Mouse (Mus musculus): ENCODE measurements around the gene Tm2d1.
"Not testable (repeated sequence)": the region's sequence is repeated elsewhere in the genome, so short reads cannot be mapped to it uniquely, and the experiment has no call there.

Tm2d1 gene

DNA sequence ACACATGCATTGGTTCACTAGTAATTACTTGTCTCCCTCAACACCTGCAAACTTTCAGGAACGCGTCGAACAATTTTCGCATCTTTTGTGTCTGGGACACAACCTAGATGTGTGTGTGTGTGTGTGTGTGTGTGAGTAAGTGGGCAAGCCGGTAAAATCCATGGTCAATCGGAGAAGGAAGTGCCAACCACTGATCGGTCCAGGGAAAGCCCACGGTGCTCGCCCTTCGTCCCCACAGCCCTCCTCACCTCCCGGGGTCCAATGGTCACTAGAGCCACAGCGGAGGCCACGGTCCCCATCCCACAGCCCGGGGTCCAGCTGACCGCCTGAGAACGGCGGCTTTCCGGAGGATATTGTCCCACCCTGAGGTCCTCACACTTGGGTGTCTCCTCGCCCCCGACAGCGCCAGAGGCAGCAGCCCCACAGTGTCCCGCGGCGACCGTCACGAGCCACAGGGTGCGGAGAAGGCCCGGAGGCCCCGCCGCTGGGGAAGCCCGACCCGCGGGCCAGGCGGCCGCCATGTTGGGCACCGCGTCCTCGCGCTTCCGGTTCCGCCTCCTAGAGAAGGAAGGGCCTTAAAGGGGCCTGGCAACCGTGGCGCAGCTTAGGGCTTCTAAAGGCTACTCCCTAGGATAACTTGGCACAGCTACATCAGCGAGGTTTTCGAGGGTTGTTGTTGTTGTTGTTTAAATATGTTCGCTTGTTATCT lies at the start of gene Tm2d1:
TSS of gene Tm2d1 (minus strand) at position 591 of the 709 bp plus-strand sequence.
- DNase-seq: peak; percentile 87 to 92

DNA sequence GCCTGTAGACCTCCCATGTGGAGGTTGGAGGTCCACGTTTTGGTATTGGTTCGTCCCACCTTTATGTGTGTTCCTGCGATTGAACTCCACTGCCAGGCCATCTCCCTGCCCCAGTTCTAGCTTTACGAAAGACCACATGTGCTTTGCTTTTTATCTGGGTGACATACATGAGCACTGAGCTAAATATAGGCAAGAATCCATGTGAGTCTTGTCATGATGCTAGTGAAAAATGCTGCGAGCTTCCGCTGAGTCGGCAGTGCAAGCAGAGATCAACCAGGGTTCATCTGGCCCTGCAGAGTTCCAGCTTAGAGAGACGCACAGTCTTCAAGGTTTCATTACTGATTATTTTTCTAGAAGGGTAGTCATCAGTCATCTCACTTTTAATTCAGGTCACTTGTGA lies 45.3 kb upstream of the Tm2d1 start:
- peak; percentile 22 to 56 for DNase-seq

DNA sequence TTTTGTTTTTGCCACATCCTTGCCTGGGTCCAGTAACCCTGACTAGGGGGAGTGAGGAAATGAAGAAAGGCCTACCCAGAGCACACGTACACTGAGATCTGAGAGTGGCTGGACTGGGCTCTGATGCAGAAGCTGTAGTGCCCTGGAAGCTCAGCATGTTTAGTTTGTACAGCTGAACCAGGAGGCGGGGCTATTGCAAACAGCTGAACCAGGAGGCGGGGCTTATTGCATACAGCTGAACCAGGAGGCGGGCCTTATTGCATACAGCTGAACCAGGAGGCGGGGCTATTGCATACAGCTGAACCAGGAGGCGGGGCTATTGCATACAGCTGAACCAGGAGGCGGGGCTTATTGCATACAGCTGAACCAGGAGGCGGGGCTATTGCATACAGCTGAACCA lies 32.0 kb upstream of the Tm2d1 start:
- DNase-seq: not testable (repeated sequence)

DNA sequence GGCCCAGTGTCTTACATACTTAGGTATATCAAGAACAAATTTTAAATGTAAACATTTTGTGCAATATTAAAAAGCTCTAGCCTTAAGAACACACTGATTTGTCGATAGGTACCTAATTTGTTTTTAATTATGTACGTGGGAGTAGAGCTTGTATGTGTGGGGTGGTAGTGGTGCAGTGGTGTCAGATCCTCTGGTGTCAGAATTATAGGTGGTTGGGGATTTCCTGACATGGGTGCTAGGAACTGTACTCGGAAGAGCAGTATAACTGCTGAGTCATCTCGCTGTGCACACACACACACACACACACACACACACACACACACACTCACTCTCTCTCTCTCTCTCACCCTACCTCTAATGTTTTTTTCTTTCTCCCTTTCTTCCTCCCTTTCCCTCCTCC lies 25.3 kb upstream of the Tm2d1 start:
- no peak for DNase-seq

DNA sequence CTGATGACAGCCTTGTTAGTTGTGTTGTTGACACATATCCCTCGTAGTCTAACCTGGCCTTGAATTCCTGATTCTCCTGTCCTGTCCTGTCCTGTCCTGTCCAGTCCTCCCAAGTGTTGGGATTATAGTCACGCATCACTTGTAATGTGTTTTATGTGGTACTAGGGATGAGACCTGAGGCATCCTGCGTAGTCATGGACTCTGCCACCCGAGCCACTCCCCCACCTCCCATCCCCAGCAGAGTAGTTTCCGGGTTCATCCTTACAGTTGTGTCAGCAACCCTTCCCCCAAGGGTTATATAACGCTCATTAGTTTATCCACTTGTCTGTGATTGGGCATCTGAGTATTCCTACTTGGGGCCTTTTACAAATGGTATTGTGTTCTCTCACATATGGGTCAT lies 21.3 kb upstream of the Tm2d1 start:
- DNase-seq: peak in 1 of 2 experiments; percentile 21

DNA sequence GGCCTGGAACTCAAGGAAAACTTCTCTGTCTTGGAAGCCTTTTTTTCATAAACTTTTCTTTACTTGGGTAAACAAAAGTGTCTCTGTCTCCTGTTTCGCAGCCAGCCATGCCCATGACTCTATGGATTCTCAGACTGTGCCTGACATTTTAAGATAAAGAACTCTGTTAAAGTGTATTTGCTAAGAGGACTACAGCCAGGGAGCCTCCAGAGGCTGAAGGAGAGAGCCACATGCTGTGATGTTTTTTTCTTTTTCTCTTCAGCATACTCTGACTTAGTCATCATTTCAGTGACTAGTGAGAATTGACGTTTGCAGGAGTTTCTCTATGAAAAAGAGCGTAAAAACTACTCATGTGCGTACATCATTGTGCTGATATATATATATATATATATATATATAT lies 20.4 kb upstream of the Tm2d1 start:
- no peak for DNase-seq

DNA sequence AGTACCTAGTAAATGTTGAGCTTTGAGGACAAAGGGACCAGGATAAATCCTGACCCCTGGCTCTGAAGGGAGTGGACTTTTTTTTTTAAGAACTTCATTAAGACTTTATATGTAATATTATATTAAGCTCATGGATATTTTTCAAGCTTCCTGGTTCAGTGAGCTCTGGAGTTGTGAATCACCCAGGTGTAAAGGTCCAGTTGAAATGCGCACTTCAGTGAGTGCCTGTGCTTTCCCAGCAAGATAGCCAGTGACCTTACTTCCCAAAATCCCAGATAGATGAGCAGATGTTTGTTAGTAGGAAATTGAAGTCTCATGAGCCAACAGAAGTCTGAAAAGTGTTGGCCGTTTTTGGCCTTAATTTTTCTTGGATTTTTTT lies 18.5 kb upstream of the Tm2d1 start:
- DNase-seq: no peak

DNA sequence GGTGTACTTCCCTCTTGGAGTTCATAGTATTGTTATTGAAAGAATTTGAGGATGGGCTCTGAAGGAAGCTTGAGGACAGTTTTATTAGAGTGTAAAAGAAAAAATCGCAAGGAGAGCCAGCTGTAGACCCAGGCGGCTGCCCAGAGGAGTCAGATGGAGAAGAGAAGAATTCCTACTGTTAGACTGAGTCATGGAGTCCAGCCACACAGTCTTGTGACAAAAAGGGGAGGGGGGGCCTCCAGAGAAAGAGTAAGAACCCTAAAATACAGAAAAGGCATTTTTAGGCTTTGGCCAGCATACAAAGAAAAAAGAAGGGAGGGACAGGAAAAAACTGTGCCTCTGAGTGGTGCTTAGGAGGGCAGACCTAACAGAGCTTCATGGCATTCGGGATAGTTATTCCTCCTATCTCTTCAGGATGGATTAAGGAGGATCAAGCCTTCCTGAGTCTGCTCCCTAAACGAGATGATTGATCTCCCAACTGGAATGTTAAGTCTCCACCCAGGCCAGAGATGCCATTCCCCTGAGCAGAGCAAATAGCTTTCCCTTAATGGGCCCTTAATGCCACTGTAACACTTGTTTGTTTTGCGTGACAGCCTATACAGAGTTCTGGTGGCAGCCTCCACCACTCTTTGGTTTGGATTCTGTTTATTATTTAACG lies 17.9 kb upstream of the Tm2d1 start:
- DNase-seq: peak; percentile 14 to 36

DNA sequence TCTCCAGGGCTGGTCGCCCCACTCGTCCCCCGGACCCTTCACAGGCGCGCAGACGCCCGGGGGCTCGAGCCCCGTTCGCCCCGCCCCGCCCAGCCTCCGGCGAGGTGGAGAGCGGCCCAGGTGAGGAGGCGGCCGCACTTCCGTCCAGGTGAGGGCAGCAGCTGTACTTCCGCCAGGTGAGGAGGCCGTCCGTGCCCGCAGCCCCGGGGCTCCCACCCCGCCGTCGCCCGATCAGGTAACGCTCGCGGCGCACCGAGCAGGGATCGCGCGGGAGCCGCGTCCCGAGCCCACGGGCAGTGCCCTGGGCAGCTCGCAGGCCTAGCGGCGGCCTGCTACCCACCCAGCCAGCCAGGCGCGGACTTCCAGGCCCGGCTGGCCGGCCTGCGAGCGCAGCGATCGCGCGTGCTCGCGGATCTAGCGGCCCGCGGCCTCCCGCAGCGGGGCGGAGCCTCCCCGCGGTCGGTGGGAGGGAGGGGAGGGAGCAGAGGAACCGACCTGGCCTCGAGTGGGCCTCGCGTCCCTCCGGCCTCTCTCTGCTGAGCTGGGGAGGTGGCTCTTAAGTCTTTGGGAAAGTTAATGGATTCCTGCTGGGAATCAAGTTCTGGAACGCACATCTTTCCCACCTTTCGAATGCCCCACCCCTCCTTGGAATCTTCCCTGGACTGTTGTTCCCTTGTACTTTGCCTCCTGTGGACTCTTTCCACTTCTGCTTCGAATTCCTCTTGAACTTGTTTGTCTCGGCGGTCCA lies 12.8 kb upstream of the Tm2d1 start, which contains the start of gene Patj:
TSS of gene Patj (plus strand) at position 96 of the 748 bp plus-strand sequence.
- peak; percentile 76 to 85 for DNase-seq

DNA sequence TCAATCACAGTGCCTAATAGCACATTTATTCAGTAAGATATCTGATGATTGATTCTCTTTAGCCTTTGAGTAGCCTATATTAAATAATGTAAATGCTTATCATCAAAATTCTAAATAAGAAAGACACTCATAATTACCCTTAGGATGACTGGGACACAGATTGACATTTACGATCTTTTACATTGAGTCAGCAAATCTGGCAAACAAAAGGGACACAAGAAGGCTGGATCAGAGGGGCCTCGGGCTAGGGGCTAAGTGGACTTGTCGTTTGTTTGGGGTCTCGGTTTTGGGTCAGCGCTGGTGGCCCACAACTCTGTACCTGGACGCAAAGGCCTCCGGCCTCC lies 12.2 kb upstream of the Tm2d1 start:
- DNase-seq: no peak

DNA sequence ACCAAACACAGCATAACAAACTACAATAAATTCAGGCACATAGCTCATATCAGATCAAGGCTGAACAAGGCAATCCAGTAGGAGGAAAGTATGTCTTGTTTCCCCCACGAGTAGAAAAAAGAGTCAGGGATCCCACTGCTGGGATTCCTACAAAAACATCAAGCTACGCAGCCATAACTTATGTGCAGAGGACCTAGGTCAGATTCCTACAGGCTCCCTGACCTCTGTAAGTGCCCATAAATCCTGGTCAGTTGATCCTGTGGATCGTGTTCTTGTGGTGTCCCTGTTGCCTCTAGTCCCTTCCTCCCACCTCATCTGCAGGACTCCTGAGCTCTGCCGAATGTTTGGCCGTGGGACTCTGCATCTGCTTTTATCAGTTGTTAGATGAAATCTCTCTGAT lies 1.9 kb upstream of the Tm2d1 start:
- no peak for DNase-seq

DNA sequence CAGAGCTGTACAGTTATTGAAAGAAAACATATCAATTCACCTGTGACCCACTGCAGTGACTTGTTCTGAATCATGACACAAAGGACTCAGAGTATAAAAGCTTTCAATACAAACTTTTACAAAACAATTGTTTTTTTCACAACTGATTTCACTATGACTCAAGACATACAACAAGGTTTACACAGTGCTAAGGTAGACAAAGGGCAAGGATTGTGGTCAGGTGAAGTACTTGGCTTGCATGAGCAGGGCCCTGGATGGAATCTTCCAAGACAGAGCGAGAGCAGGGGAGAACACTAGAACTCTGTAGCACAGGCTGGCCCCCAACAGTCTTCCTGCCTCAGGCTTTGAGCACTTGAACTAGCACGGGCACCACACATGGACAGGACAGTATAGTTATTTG lies 6.2 kb downstream of the Tm2d1 start:
- no peak for DNase-seq

DNA sequence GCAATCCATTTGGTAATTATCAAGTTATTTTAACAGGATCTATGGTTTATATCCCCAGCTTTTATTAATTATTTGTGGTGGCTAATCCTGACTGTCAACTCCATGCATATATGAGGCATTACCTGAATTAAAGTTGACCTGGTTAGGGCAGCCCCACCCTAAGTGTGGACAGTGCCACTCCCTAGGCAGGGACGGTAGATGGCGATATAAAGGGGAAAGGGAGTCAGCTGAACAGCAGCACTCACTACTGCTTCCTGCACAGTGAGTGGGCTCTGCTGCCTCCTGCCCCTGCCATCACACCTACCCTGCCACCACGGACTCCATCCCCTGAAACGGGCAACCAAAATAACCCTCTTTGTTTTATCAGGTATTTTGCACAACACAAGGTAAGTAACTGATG lies 7.7 kb downstream of the Tm2d1 start:
- peak; percentile 10 to 17 for DNase-seq

DNA sequence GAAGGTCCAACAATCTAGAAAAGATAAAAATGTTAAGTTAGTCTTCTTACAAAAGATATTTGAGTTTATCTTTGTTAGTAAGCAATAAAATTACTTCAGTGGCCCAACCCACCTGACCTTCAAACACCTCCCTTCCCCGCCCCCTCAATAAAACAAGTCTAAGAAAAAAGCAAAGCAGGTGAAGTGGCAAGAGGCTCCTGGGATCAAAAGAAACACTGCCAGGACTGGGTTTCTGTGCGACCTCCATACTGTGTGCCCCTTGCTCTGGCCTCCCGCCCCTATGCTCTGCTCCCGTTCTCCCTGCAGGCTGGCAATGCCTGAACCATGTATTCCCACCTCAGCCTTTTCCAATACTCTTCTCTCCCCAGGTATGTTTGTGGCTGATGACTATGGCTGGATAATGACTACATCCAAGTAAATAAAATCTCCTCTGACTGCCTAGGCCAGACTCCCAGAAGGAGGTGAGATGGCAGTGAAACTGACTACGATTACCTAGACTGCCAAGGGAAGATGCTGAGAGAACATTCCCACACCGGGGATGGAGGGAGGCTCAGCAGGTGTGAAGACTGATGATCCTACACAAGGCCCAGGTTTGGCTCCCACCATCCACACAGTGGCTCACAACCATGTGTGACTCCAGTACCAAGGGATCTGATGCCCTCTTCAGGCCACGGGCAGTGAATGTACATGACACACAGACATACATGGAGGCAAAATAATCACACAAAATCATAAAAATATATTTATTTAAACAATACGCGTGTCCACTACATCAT lies 24.9 kb downstream of the Tm2d1 start:
- DNase-seq: no peak

DNA sequence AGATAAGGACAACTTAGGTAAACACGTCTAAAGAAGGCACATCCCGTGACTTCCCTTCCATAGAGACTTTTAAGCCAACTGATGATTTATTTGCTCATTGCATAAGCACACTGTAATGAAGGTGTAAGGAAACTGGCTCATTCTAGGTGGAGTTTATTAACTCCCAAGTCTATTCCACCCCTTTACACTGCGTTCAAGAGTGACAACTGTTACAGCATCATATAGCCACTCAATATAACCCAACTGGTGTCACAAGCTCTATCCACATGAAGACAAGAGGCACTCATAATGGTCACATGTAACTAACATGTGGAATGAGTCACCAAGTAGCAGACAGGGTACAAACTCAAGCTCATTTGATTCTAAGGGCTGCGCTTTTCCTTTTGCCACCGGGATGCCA lies 34.5 kb downstream of the Tm2d1 start:
- no peak for DNase-seq

DNA sequence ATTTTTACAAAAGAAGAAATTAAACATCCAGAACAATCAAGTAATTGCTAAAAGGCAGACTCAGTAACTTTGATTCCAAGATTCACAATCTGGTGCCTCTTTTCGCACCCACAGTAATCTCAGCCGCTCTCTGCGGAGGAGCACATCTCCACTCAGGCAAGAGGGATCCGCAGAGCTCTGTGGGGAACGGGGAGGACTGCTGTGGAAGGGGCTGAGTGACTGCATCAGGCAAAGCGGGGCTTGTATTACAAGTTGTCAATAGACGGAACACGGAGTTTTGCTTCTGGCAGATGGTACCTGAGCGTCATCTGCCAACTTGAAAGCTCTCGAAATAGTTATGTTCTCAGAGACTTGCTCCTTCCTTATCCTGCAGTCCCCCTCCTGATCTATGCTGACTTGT lies 37.3 kb downstream of the Tm2d1 start:
- DNase-seq: no peak

DNA sequence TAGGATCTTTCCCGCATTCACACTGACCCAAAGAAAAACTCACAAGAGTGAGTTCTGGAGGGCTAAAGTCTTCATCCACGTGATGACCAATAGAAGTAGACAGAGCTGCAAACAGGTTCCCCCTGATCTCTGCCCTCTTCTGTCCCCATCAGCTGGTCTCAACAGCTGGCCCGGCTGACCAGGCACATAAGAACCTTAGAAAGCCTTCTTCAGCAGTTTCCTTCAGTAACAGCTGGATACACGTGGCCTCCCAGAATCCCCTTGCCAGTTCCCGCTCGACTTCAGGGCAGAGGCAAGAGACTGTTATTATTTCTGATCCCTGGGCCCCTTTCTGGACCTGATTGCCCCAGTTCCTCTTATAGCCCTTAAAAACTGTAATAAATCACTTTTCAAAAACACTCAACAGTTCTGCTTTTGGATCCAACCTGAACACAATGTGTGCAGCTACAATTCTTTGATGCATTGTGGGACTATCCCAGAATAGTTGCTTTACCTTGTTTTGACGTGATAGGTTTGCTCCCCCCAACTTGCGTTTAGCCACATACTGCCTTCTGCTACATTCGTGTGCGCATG lies 43.0 kb downstream of the Tm2d1 start:
- peak in 1 of 2 experiments; percentile 24 for DNase-seq

DNA sequence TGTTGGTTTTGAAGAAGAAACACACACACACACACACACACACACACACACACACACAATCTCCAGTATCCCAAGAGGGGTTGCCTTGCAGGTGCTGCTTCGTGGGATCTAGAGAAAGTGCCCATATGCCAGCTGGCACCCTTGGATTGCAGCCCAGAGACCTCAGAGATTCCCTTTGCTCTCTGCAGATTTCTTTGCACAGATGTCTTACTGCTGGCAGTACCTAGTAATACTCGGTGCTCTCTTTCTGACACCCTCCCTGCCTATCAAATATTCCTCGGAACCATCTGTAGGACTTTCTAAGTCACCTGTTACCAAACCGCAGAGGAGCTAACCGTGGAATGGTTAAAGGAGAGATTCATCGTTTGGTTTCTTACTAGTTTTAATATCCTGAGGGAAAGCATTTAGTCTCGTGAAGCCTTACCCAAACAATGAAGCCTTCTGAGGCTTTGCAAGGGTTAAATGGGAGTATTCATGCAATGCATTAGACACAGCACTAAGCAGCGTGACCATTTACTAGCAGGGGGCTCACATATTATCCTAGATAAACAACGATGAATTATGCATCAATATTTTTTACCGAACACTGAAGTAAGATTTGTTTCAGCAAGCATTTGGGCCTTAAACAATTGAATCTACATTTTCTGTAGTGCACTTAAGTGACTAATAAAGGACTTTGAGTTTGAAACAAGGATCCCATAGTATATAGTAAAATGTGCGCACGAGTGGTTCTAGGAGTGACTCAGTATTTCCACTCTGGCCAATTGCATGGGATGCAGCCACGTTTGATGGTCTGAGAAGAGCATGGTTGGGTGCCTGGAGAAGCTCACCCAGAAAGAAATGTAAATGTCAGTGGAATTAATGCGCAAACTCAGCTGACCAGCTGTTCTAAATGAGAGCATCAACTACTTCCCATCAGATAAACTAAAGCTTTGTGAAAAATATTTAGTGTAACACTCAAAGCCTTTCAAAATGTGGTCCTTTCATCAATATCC lies 44.2 kb downstream of the Tm2d1 start:
- DNase-seq: no peak

DNA sequence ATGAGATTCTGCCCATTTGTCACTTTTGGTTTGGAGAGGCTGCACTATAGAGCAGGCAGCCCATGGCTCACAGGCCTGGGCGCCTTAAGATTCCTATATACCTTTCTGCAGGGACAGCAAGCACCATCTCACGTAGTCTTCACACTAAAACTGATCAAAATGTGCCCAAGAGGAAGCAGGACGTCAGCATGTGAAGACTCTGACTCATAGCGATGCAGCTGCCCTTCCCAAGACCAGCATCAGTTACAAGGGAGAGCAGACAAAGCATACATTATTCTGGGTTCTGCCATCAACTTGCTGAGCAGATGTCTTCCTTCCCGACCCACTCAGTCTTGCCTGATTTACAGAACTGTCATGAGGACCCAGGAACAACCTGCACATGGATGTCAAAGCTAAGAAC lies 45.9 kb downstream of the Tm2d1 start:
- no peak for DNase-seq

DNA sequence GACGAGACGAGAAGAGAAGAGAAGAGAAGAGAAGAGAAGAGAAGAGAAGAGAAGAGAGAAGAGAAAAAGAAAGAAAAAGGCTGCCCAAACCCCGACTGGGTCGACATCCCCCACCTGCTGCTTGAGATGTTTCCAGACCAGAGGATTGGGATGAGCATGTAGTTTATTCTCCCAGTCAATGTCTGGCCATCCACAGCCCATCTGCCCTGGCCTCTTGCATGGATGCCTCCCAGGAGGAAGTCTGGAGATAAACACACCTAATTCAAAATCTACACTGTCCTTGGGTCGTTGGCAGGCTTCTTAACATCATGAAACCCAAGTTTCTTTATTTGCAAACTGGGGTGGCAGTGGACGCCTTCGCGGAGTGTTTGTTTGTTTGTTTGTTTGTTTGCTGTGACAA lies 47.4 kb downstream of the Tm2d1 start:
- DNase-seq: no peak

DNA sequence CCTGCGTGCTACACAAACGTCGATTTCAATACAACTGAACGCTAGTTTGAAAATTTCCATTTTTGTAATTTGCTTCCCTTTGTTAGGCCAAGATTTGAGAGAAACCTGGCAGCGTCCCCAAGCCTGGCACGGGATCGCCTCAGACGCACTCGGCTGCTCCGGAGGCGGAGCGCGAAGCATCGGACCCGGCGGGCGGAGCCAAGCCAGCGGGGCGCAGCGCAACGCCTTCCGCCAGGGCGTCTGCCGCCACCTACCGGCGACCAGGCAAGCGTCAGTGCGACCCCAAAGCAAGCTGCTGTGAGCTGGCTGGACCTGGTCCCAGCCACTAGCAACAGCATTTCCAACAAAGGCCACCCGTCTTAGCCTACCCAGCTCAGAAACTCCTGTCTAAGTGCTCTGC lies 60.9 kb downstream of the Tm2d1 start:
- peak; percentile 97 for DNase-seq

Data from kidney, postnatal 4 days (tissue).